Mouse (Mus musculus) embryo, embryonic 9.5 days (tissue): ENCODE results near the gene Cbfa2t2.

ENCODE experiments used
- DNase-seq: peaks from one replicate; pipeline ENCODE4 v3.0.0-alpha.2; 2017; ENCODE audit errors: extremely low spot score

Gene Cbfa2t2

GRCm38 (mm10) chr2:154425522-154425921, 10.8 kb upstream of the Cbfa2t2 start:
- no peak for DNase-seq

GRCm38 (mm10) chr2:154426188-154426904, 9.9 kb upstream of the Cbfa2t2 start:
- peak; percentile 65 for DNase-seq

GRCm38 (mm10) chr2:154426905-154427852, 9.1 kb upstream of the Cbfa2t2 start:
- no peak for DNase-seq

GRCm38 (mm10) chr2:154427853-154428360, 8.4 kb upstream of the Cbfa2t2 start:
- peak; percentile 25 for DNase-seq

GRCm38 (mm10) chr2:154430566-154430965, 5.7 kb upstream of the Cbfa2t2 start:
- DNase-seq, result no peak

GRCm38 (mm10) chr2:154432696-154433095, 3.6 kb upstream of the Cbfa2t2 start:
- DNase-seq, result no peak

GRCm38 (mm10) chr2:154433391-154433790, 2.9 kb upstream of the Cbfa2t2 start:
- DNase-seq, result no peak

GRCm38 (mm10) chr2:154434690-154435089, 1.6 kb upstream of the Cbfa2t2 start:
- no peak for DNase-seq

GRCm38 (mm10) chr2:154436076-154436457, 214 bp upstream of the Cbfa2t2 start:
- peak; percentile 98 for DNase-seq

- DNase-seq, result no peak
Measured at GRCm38 (mm10) chr2:154437191-154437527, 878 bp downstream of the Cbfa2t2 start.

GRCm38 (mm10) chr2:154440453-154440852, 4.2 kb downstream of the Cbfa2t2 start:
- no peak for DNase-seq

- DNase-seq, result no peak
Measured at GRCm38 (mm10) chr2:154447821-154448220, 11.5 kb downstream of the Cbfa2t2 start.

- DNase-seq, result no peak
Measured at GRCm38 (mm10) chr2:154448633-154449032, 12.4 kb downstream of the Cbfa2t2 start.

GRCm38 (mm10) chr2:154452951-154453350, 16.7 kb downstream of the Cbfa2t2 start:
- no peak for DNase-seq

GRCm38 (mm10) chr2:154454099-154454498, 17.8 kb downstream of the Cbfa2t2 start:
- DNase-seq, result no peak

- peak; percentile 40 for DNase-seq
Measured at GRCm38 (mm10) chr2:154454605-154455004, 18.3 kb downstream of the Cbfa2t2 start.

GRCm38 (mm10) chr2:154455776-154456175, 19.5 kb downstream of the Cbfa2t2 start:
- DNase-seq, result no peak

- no peak for DNase-seq
Measured at GRCm38 (mm10) chr2:154456621-154457020, 20.3 kb downstream of the Cbfa2t2 start.

GRCm38 (mm10) chr2:154459262-154459661, 23.0 kb downstream of the Cbfa2t2 start:
- DNase-seq, result no peak

GRCm38 (mm10) chr2:154459851-154460250, 23.6 kb downstream of the Cbfa2t2 start:
- DNase-seq, result peak; percentile 58

GRCm38 (mm10) chr2:154463621-154464198, 27.4 kb downstream of the Cbfa2t2 start:
- no peak for DNase-seq

GRCm38 (mm10) chr2:154465914-154466335, 29.6 kb downstream of the Cbfa2t2 start:
- peak; percentile 33 for DNase-seq
